Mouse (Mus musculus) embryonic facial prominence, embryonic 10.5 days (tissue): Measurements from ENCODE around the gene Cox14. TPM values are rescaled to one million over a fixed set of nuclear protein-coding genes. Genes with fewer than 3 reads are reported as not detected.
"Not testable (repeated sequence)": the region's sequence is repeated elsewhere in the genome, so short reads cannot be mapped to it uniquely, and the experiment has no call there.

Source experiments
- DNase-seq: peaks from one replicate; pipeline ENCODE4 v3.0.0-alpha.2; 2017; ENCODE audit warnings: low spot score
- H3K27ac ChIP-seq: fragments of 300-500 bp; sonication (generic); replicated peaks from 2 replicates; pipeline ENCODE4 v1.5.1; 2016; ENCODE audit warnings: mild to moderate bottlenecking
- H3K27me3 ChIP-seq: fragments of 300-500 bp; sonication (generic); replicated peaks from 2 replicates; pipeline ENCODE4 v1.6.1; 2016; ENCODE audit warnings: low read depth, mild to moderate bottlenecking; ENCODE audit not compliant: poor library complexity, severe bottlenecking
- H3K36me3 ChIP-seq: fragments of 300-500 bp; sonication (generic); replicated peaks from 2 replicates; pipeline ENCODE4 v1.6.1; 2016; ENCODE audit warnings: mild to moderate bottlenecking, moderate library complexity
- H3K4me1 ChIP-seq: fragments of 300-500 bp; sonication (generic); 2 replicates; pipeline ENCODE4 v1.6.1; 2016
- H3K4me3 ChIP-seq: fragments of 300-500 bp; sonication (generic); 2 replicates; pipeline ENCODE4 v1.5.1; 2016; ENCODE audit warnings: mild to moderate bottlenecking, moderate library complexity
- H3K9me3 ChIP-seq: fragments of 300-500 bp; sonication (generic); 2 replicates; pipeline ENCODE4 v1.6.1; 2016; ENCODE audit warnings: mild to moderate bottlenecking
- WGBS: fragments of 180-500 bp; shearing (Covaris S2); methylation state at CpG from one replicate; pipeline ENCODE4 v1.1.7; 2016; 5-methylcytosine and 5-hydroxymethylcytosine counted together
- polyA plus RNA-seq: library from polyadenylated mRNA; unstranded; fragments of >200 nt; fragmentation: Nextera tagmentation; extraction: Ambion mirVana; gene quantifications from 2 replicates; pipeline ENCODE4 v1.2.1, GENCODE M21; 2016

Cox14 gene
- polyA plus RNA-seq, 1 experiment from 2014 or later = 129 TPM

DNA sequence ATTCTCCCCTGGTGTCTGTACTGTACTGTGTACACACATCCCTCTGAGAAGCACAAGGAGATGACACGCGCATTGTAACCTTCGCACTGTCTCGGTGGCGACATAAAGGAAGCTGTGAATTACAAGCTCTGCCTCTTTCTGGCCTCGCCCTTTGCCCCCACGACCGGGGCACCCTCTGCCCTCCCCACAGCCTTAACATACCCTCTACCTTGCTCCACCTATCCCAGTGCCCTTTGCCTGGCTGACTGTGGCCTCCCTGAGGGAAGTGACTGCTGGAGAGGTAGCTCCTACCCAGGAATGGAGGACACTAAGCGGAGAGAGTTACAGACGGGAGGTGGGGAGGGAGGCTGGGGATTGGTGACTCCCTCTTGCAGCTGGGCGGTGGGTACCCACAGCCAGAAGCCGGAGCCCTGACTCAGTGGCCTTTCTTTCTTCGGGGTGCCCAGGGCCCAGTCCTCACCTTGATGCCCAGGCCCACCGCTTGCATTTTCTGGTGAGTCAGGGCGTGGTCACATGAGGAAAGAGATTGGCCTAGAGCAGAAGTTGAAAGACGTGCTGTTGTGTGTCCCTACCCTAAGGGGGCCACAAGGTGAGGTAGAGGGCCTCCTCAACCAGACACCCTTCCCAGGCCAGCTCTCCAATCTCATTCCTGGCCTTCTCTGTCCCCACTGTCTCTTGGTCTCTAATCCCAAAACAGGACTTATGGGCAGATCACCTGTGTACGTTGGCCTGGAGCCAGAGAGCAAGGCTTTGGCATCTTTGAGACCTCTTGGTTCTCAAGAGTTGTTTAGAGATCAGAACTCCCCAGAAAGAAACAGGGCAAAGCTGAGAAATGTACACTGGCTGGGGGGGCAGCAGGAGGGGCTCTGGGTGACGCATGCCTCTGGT lies 25.0 kb upstream of the Cox14 start:
- WGBS = 85% methylated on average over 18 of the region's 18 CpGs
- no peak for DNase-seq
- Histone ChIP-seq H3K4me3 (0 out of 2 replicates have a peak overlapping the region, but pooled peaks have one; percentile 1), H3K9me3 (no peaks in the 10 kb centered on the region), H3K36me3 (peaks cover 23% of the 10 kb centered on the region), H3K27me3 (peaks cover 35% of the 10 kb centered on the region), H3K4me1 (peaks cover 48% of the 10 kb centered on the region), H3K27ac (0 out of 2 replicates have a peak overlapping the region, but pooled peaks have one; percentile 100)

DNA sequence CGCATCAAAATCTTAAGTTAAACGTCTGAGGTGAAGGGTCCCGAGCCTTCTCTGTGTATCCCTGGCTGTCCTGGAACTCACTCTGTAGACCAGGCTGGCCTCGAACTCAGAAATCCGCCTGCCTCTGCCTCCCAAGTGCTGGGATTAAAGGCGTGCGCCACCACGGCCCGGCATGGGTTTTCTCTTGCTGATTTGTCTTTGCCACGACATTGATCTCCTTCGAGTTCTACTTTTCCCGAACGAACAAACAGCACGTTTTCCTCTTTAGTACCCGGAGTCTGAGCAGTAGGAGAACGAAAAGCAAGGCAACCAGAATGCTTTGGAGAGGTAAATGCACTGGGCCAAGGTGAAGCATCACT lies 23.8 kb upstream of the Cox14 start:
- Histone ChIP-seq H3K36me3 (peaks cover 33% of the 10 kb centered on the region), H3K27me3 (peaks cover 30% of the 10 kb centered on the region), H3K4me1 (peaks cover 48% of the 10 kb centered on the region), H3K4me3 (peak overlapping the region; percentile 93), H3K27ac (peak overlapping the region; percentile 100)
- H3K9me3 ChIP-seq, DNase-seq: not testable (repeated sequence)
- 48% methylated on average over 16 of the region's 16 CpGs for WGBS

DNA sequence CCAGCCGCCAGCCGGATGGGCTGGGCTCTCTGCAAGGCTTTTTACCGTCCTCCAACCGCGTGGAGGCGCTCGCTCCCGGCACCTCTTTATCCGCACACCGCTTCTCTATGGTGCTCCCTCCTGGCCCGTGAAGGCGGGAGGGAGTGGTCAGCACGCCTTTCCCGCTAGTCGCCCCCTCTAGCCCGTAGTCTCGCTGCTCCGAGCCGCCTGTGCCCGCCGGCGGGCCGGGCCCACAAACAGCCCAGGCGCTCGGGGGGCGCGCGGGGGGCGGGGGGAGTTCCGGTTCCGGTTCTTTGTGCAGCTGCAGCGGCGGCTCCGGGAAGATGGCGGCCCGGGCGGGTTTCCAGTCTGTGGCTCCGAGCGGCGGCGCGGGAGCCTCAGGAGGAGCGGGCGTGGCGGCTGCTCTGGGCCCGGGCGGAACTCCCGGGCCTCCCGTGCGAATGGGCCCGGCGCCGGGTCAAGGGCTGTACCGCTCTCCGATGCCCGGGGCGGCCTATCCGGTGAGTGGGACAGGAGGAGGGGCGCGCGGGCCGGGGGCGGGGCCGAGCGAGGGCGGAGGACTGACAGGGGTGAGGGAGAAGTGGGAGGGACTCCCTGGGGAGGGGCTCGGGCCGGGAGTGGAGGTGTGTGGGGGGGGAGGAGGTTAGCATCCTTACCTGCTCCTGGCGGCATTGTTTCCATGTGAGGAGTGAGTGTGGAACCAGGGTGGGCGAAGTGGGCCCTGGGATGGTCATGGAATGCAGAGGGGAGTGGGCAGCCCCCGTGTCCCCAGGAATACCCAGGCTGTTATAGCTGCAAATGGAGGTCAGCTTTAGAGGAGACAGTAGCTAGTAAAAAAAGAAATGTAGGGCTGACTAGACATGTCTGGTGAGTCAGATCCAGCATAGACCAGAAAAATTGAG lies 23.2 kb upstream of the Cox14 start, which contains the start of gene Smarcd1:
TSS of gene Smarcd1 (plus strand) at position 131 of the 902 bp plus-strand sequence.
- peak within 1 kb of the TSS; percentile 93 for H3K4me3 ChIP-seq
- peaks cover 24% of the 10 kb centered on the region for H3K27me3 ChIP-seq
- no peaks in the 10 kb centered on the region for H3K9me3 ChIP-seq
- H3K36me3 ChIP-seq = peaks cover 39% of the 10 kb centered on the region
- H3K4me1 ChIP-seq = peaks cover 48% of the 10 kb centered on the region
- peak; percentile 98 for DNase-seq
- under 1% methylated on average over 71 of the region's 71 CpGs for WGBS
- peak within 1 kb of the TSS; percentile 100 for H3K27ac ChIP-seq

DNA sequence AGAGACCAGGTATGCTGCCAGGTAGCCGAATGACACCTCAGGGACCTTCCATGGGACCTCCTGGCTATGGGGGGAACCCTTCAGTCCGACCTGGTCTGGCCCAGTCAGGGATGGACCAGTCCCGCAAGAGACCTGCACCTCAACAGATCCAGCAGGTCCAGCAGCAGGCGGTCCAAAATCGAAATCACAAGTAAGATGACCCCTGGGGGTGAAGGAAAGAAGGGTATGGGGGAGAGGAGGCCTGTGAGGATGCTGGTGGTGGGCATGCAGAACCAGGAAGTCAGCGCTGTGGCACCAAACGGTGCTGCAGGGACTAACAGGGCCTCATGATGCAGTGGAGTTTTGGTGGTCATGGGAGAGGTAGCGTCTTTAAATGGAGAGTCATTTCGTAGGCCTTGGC lies 22.3 kb upstream of the Cox14 start:
- 62% methylated on average over 9 of the region's 9 CpGs for WGBS
- Histone ChIP-seq H3K36me3 (peaks cover 48% of the 10 kb centered on the region), H3K4me1 (peaks cover 48% of the 10 kb centered on the region)

DNA sequence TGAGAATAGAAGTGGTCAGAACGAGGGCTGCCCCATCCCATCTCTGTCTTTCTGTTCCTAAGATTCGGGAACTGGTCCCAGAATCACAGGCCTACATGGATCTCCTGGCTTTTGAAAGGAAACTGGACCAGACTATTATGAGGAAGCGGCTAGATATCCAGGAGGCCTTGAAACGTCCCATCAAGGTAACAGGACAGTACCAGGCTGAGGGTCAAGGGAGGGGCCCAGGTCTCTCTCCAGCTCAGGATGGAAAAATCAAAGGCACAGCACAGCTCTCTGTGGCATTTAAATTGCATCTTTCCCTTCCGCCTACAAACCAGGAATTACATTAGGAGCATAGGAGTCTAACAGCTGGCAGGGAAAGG lies 21.8 kb upstream of the Cox14 start:
- DNase-seq = no peak
- peak overlapping the region; percentile 75 for H3K27ac ChIP-seq
- 63% methylated on average over 5 of the region's 5 CpGs for WGBS
- H3K27me3 ChIP-seq = peaks cover 10% of the 10 kb centered on the region; the same call in 1 of the 2 replicates
- H3K9me3 ChIP-seq = no peaks in the 10 kb centered on the region
- H3K4me3 ChIP-seq = peak overlapping the region; percentile 93
- H3K4me1 ChIP-seq = peaks cover 45% of the 10 kb centered on the region
- peaks cover 53% of the 10 kb centered on the region for H3K36me3 ChIP-seq

More for the DNA sequence above, 22.3 kb upstream of the Cox14 start:
- peak overlapping the region; percentile 100 for H3K27ac ChIP-seq
- no peaks in the 10 kb centered on the region for H3K9me3 ChIP-seq
- peak overlapping the region; percentile 93 for H3K4me3 ChIP-seq
- no peak for DNase-seq
- peaks cover 15% of the 10 kb centered on the region for H3K27me3 ChIP-seq

DNA sequence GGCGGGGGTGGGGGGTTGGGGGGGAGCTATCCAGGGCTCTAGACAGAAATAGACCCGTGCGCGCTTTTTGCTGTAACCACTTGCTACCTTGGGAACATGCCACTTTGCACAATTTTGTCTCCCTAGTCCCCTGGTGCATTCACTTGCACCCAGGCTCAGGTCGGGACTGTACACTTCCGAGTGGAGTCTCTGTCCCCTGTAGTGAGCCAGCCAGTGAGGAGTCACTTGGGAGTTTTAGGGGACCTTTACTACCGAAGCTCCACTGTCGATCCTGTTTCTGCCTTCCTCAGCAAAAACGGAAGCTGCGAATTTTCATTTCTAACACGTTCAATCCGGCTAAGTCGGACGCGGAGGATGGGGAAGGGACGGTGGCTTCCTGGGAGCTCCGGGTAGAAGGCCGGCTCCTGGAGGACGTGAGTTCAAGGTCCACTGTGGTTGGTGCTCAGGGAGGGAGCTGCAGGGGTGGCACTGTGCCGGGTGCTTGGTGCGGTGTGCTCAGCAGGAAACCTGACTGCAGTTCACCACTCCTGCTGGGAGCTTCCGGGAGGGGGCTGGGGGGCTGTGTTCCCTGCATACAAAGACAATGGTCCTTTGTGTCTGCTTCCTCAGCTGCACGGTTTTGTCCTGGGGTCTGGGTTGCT lies 21.3 kb upstream of the Cox14 start:
- 24% methylated on average over 23 of the region's 23 CpGs for WGBS

DNA sequence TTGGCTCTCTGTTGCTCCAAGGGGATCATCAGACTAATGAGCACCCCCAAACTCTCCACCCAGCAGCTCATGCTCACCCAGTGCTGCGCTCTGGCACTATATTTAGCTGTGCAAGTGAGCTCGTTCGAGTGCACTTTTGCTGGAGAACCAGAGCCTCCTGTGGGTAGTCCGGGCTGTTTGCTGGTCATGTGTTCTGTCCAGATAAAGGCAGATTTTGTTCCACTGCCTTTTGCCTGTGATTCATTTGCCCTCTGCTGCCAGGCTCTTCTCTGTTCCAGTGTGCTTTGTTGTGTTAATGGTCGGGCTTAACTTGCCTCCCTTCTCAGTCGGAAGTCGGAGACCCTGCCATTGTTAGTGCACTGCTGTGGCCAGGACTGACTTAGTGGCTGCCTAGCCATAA lies 20.5 kb upstream of the Cox14 start:
- peaks cover 66% of the 10 kb centered on the region for H3K36me3 ChIP-seq

More for the DNA sequence above, 21.3 kb upstream of the Cox14 start:
- H3K9me3 ChIP-seq = no peaks in the 10 kb centered on the region
- H3K27ac ChIP-seq = peak overlapping the region; percentile 75
- no peak for DNase-seq
- H3K4me1 ChIP-seq = peaks cover 41% of the 10 kb centered on the region
- peak overlapping the region; percentile 93 for H3K4me3 ChIP-seq
- 0 out of 2 replicates have a peak, but pooled peaks cover 5% of the 10 kb centered on the region for H3K27me3 ChIP-seq
- H3K36me3 ChIP-seq = peaks cover 58% of the 10 kb centered on the region

DNA sequence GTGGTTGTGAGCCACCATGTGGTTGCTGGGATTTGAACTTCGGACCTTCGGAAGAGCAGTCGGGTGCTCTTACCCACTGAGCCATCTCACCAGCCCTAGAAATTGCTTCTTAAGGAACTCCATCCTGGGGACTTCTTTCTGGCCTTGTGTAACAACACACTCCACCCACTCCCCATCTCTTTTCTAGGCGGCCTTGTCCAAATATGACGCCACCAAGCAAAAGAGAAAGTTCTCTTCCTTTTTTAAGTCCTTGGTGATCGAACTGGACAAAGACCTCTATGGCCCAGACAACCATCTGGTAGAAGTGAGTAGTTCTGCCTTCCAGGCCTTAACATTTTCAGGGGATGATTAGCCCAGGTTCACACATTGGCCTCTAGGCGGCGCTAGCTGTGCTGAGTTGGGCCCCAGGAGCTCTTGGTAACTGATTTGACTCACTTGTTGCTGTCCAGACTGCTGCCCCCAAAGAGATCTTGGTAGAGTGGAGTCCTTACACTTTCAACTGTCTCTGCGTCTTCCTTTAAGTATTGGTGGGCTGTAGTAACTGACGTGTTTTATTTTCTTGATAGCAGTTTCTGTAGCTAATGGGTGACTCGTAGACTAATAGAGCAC lies 19.9 kb upstream of the Cox14 start, which contains the start of gene Gm17349:
TSS of gene Gm17349 (minus strand) at position 51 of the 609 bp plus-strand sequence.
- Histone ChIP-seq H3K4me1 (peaks cover 36% of the 10 kb centered on the region), H3K27ac (peak within 1 kb of the TSS; percentile 75), H3K9me3 (no peaks in the 10 kb centered on the region), H3K36me3 (peaks cover 72% of the 10 kb centered on the region), H3K27me3 (no peaks in the 10 kb centered on the region), H3K4me3 (peak within 1 kb of the TSS; percentile 93)
- 61% methylated on average over 11 of the region's 11 CpGs for WGBS
- DNase-seq = peak; percentile 71

More for the DNA sequence above, 20.5 kb upstream of the Cox14 start:
- no peak for DNase-seq
- 44% methylated on average over 7 of the region's 7 CpGs for WGBS
- Histone ChIP-seq H3K27ac (peak overlapping the region; percentile 75), H3K4me1 (peaks cover 41% of the 10 kb centered on the region), H3K9me3 (no peaks in the 10 kb centered on the region), H3K27me3 (no peaks in the 10 kb centered on the region), H3K4me3 (peak overlapping the region; percentile 93)

DNA sequence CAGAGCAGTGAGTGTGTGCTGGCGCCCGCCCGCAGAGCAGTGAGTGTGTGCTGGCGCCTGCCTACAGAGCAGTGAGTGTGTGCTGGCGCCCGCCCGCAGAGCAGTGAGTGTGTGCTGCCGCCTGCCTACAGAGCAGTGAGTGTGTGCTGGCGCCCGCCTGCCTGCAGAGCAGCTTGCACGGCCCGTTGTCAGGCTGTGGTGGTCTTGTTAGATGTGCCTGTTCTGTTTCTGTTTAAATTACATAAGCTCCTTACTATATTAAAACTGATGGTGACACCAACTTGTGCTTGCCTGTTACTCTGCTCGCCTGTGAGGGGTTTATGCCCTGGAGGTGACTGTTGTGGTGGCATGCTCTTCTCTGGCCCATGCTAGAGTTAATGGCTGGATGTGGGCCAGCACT lies 17.2 kb upstream of the Cox14 start:
- Histone ChIP-seq H3K27ac (no peak overlapping the region), H3K4me1 (peaks cover 29% of the 10 kb centered on the region), H3K27me3 (no peaks in the 10 kb centered on the region), H3K36me3 (peaks cover 96% of the 10 kb centered on the region), H3K4me3 (no peak overlapping the region), H3K9me3 (no peaks in the 10 kb centered on the region)
- DNase-seq = no peak
- WGBS = 94% methylated on average over 13 of the region's 13 CpGs

DNA sequence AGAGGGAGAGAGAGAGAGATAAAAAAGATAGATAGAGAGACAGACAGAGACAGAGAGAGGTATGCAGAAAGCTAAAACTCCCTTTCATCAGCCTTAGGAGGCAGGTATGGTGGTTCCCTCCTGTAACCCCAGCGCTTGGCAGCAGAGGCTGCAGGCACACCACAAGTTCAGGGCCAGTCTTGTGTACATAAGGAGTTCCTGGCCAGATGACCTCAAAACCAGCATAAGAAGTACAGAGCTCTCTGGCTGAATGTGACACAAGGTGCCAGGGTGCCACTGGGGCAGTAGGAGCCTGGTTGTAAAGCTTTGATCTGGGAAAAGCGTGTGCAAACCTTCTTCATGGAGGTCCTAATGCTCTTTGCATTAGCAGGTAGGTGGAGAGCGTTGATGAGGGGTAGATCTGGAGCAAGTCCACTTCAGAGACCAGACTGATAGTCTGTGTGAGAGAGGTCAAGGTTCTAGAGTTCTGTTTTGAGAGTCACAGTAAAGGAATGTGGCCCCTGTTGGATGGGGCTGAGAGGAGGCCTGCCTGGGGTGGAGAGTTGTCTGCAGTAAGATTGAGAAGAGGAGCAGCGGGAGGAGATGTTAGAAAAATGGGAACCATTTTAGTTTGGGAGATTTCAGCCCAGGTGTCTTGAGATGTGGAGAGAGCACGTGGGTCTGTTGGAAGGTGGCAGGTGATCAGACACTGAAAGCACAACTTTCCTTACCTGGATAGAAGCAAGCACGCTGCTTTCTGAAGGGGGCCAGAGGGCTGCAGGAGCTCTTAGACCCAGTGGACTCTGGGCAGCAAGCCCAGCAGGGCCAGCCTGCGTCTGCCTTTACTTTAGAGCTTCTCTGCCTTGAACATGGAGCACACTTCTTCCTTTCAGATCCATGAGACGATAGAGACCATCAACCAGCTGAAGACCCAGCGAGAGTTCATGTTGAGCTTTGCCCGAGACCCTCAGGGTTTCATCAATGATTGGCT lies 14.9 kb upstream of the Cox14 start:
- H3K36me3 ChIP-seq = peaks cover 98% of the 10 kb centered on the region
- no peak overlapping the region for H3K4me3 ChIP-seq
- no peaks in the 10 kb centered on the region for H3K9me3 ChIP-seq
- peaks cover 19% of the 10 kb centered on the region for H3K4me1 ChIP-seq
- H3K27me3 ChIP-seq = no peaks in the 10 kb centered on the region
- WGBS = 94% methylated on average over 10 of the region's 10 CpGs
- no peak overlapping the region for H3K27ac ChIP-seq
- no peak for DNase-seq

DNA sequence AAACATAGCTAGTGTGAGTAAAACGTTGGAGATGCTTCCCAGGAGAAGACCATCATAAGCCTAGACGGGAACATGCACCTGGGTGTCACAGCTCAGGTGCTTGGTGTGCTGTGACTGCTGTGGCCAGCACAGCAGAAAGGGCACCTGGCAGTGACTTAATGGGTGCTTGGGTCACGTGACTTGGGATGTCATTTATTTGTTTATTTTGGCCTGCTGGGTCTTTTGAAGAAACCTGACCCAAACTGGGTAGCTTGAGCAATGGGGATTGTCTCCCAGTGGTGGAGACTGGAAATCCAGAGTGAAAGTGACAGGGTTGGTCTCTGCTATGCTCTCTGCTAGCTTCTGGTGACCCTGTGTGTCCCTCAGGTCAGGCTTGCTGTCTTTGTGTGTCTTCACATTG lies 13.9 kb upstream of the Cox14 start:
- peaks cover 100% of the 10 kb centered on the region for H3K36me3 ChIP-seq
- DNase-seq = no peak
- H3K9me3 ChIP-seq = no peaks in the 10 kb centered on the region
- no peak overlapping the region for H3K27ac ChIP-seq
- peaks cover 29% of the 10 kb centered on the region for H3K4me1 ChIP-seq
- no peak overlapping the region for H3K4me3 ChIP-seq
- no peaks in the 10 kb centered on the region for H3K27me3 ChIP-seq
- 78% methylated on average over 3 of the region's 3 CpGs for WGBS
